ENCODE assay signal across 9 mouse cellular contexts in genomic region chrX:12150425-12150824, GRCm38 (mm10). TPM values are rescaled to one million over a fixed set of nuclear protein-coding genes. Genes with fewer than 3 reads are reported as not detected.
A peak's percentile ranks its signal among the peaks of the same experiment; 100 is the strongest.
DNase-seq lines count a peak whose midpoint lies in the region; ATAC-seq and TF ChIP-seq lines count a peak whose summit lies in the region.
"Had no signal": no experiment of that assay in that cellular context is flagged by ENCODE, and none has a peak within 500 bp of the region (broad histone marks: within the 10 kb centered on the region; RNA-seq: fewer than 3 reads in every experiment).

No protein-coding gene starts in this region.

- peak overlapping the region; percentile 66 for H3K4me2 ChIP-seq in liver, postnatal 0 days (ENCODE audit: low read depth, low read length)
- H3K4me2 ChIP-seq in liver, embryonic 12.5 days, result no peak overlapping the region
- H3K4me2 ChIP-seq in neural tube, embryonic 15.5 days, result peak overlapping the region; percentile 56
- no peak overlapping the region for H3K4me2 ChIP-seq in forebrain, embryonic 13.5 days

- H3K4me3 ChIP-seq in liver, postnatal 0 days (ENCODE audit: low read depth, low read length), result no peak overlapping the region
- no peak overlapping the region for H3K4me3 ChIP-seq in liver, embryonic 12.5 days
- no peak overlapping the region for H3K4me3 ChIP-seq in neural tube, embryonic 15.5 days (replicated peaks)
- no peak overlapping the region for H3K4me3 ChIP-seq in forebrain, embryonic 13.5 days

- 19% methylated on average over 6 of the region's 7 CpGs for WGBS in liver, postnatal 0 days (ENCODE audit: insufficient replicate concordance)
- 15% methylated on average over 7 of the region's 7 CpGs for WGBS in liver, embryonic 12.5 days (ENCODE audit: insufficient replicate concordance)
- 15% methylated on average over 7 of the region's 7 CpGs for WGBS in neural tube, embryonic 15.5 days
- WGBS in forebrain, embryonic 13.5 days, result 25% methylated on average over 7 of the region's 7 CpGs

- ATAC-seq in liver, postnatal 0 days, result no peak
- no peak for ATAC-seq in liver, embryonic 12.5 days
- ATAC-seq in inflammation-experienced regulatory T-cells, adult 6 months, result peak; percentile 45
- ATAC-seq in neural tube, embryonic 15.5 days (ENCODE audit: low FRiP score), result no peak
- no peak for ATAC-seq in forebrain, embryonic 13.5 days

- H3K27me3 ChIP-seq in liver, postnatal 0 days (ENCODE audit: insufficient read depth, low read length), result peaks cover 33% of the 10 kb centered on the region
- H3K27me3 ChIP-seq in liver, embryonic 12.5 days (replicated peaks), result peaks cover 85% of the 10 kb centered on the region
- H3K27me3 ChIP-seq in neural tube, embryonic 15.5 days (replicated peaks), result peaks cover 32% of the 10 kb centered on the region
- H3K27me3 ChIP-seq in forebrain, embryonic 13.5 days, result peaks cover 54% of the 10 kb centered on the region

- no peaks in the 10 kb centered on the region for H3K36me3 ChIP-seq in liver, postnatal 0 days (replicated peaks; ENCODE audit: insufficient read depth, low read length)
- H3K36me3 ChIP-seq in liver, embryonic 12.5 days, result no peaks in the 10 kb centered on the region
- no peaks in the 10 kb centered on the region for H3K36me3 ChIP-seq in neural tube, embryonic 15.5 days
- no peaks in the 10 kb centered on the region for H3K36me3 ChIP-seq in forebrain, embryonic 13.5 days (ENCODE audit: poor library complexity, severe bottlenecking)
- H3K36me3 ChIP-seq: midbrain, embryonic 12.5 days had no signal

- no peak overlapping the region for H3K27ac ChIP-seq in liver, postnatal 0 days (ENCODE audit: low read depth)
- H3K27ac ChIP-seq in liver, embryonic 12.5 days, result no peak overlapping the region
- H3K27ac ChIP-seq in neural tube, embryonic 15.5 days (replicated peaks), result no peak overlapping the region
- H3K27ac ChIP-seq in forebrain, embryonic 13.5 days, result no peak overlapping the region
- H3K27ac ChIP-seq: midbrain, embryonic 12.5 days had no signal

- no peak for TF ChIP-seq CTCF in liver, postnatal 0 days (IDR thresholded peaks at IDR 0.05; ENCODE audit: low read depth)

- peaks cover 9% of the 10 kb centered on the region for H3K4me1 ChIP-seq in liver, postnatal 0 days (ENCODE audit: insufficient read depth)
- H3K4me1 ChIP-seq in liver, embryonic 12.5 days, result peaks cover 25% of the 10 kb centered on the region
- peaks cover 26% of the 10 kb centered on the region for H3K4me1 ChIP-seq in neural tube, embryonic 15.5 days
- peaks cover 26% of the 10 kb centered on the region for H3K4me1 ChIP-seq in forebrain, embryonic 13.5 days

- TF ChIP-seq EP300 in liver, postnatal 0 days (IDR thresholded peaks at IDR 0.05; ENCODE audit: low read depth), result no peak

- no peaks in the 10 kb centered on the region for H3K9me3 ChIP-seq in liver, postnatal 0 days (ENCODE audit: low read length)
- no peaks in the 10 kb centered on the region for H3K9me3 ChIP-seq in liver, embryonic 12.5 days (replicated peaks)
- H3K9me3 ChIP-seq in neural tube, embryonic 15.5 days (replicated peaks), result no peaks in the 10 kb centered on the region
- no peaks in the 10 kb centered on the region for H3K9me3 ChIP-seq in forebrain, embryonic 13.5 days (replicated peaks)
- H3K9me3 ChIP-seq: midbrain, embryonic 12.5 days had no signal

- no peak for DNase-seq in liver, postnatal 0 days
- peak; percentile 41 for DNase-seq in embryo, embryonic 9.5 days (ENCODE audit: extremely low spot score)
- no peak for DNase-seq in layer of hippocampus, adult 11-12 months (ENCODE audit: low spot score)
- DNase-seq: retina, postnatal 1 day had no signal

- H3K9ac ChIP-seq in liver, postnatal 0 days (replicated peaks), result no peak overlapping the region
- H3K9ac ChIP-seq in liver, embryonic 12.5 days, result no peak overlapping the region
- H3K9ac ChIP-seq in neural tube, embryonic 15.5 days (replicated peaks), result 0 out of 2 replicates have a peak overlapping the region, but pooled peaks have one; percentile 5
- H3K9ac ChIP-seq in forebrain, embryonic 13.5 days, result no peak overlapping the region
- H3K9ac ChIP-seq: midbrain, embryonic 12.5 days had no signal

RNA-seq across cellular contexts. Expression of gene Bcor, which starts 9.7 kb away (rescaled TPM):
- 4.0 and 4.2 TPM in 2 replicates for polyA plus RNA-seq in liver, postnatal 0 days (2015; fragmentation: Nextera tagmentation; extraction: Ambion mirVana)
- polyA plus RNA-seq in liver, embryonic 12.5 days (2016; fragmentation: Nextera tagmentation; extraction: Ambion mirVana), result 7.9 and 8.4 TPM in 2 replicates
- polyA plus RNA-seq in inflammation-experienced regulatory T-cells, adult 6 months (2017; shearing (Covaris generic)), result 10 to 100 TPM; 15.1 to 28.3 (median 23.8) TPM
- 12.2 and 13.8 TPM in 2 replicates for polyA plus RNA-seq in neural tube, embryonic 15.5 days (2015; fragmentation: Nextera tagmentation; extraction: Ambion mirVana)
- polyA plus RNA-seq in forebrain, embryonic 13.5 days (2015; fragmentation: Nextera tagmentation; extraction: Ambion mirVana), result 16.2 and 18.8 TPM in 2 replicates

Comparison
In these comparisons a context has a peak if more than half of its experiments do, and no peak if none do; other contexts are left out.
1. H3K4me2 ChIP-seq: peak in liver, postnatal 0 days (single experiment) and neural tube, embryonic 15.5 days (single experiment); none in liver, embryonic 12.5 days (single experiment) and forebrain, embryonic 13.5 days (single experiment).